Mouse (Mus musculus) adrenal gland, adult 8-10 months (tissue): ENCODE data around the gene Slc9a7. TPM values are rescaled to one million over a fixed set of nuclear protein-coding genes. Genes with fewer than 3 reads are reported as not detected.

Experiments
- DNase-seq: peaks from one replicate; pipeline ENCODE4 v3.0.0; 2022
- total RNA-seq, 4 experiments: library from RNA; stranded (reverse); gene quantifications; 2 replicates each; pipeline ENCODE4 v1.2.4; 2022

The Slc9a7 gene
- total RNA-seq, 4 experiments from 2014 or later: 22.2 to 62.4 (median 40.4) TPM

GRCm38 (mm10) chrX:20157519-20157918 lies 134.1 kb downstream of the Slc9a7 start:
- no peak for DNase-seq

DNA sequence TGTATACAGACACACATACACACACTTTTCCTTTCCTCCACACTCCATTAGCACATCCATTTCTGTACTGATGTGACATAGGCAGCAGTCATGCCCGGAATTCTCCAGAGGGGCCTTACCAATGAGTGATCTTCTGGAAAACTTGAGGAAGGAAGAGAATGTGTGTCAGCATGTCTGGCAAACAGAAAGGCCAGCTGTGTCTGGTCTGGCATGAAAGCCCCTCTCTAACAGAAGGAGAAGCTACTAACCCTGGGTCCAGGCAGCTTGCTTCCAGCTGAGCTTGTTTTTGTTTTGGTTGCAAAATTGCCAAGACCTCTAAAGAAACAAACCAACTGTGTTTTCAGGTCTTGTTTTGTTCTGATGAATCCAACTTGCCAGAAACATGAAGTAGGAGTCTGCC lies 162.1 kb downstream of the Slc9a7 start:
- DNase-seq: no peak

DNA sequence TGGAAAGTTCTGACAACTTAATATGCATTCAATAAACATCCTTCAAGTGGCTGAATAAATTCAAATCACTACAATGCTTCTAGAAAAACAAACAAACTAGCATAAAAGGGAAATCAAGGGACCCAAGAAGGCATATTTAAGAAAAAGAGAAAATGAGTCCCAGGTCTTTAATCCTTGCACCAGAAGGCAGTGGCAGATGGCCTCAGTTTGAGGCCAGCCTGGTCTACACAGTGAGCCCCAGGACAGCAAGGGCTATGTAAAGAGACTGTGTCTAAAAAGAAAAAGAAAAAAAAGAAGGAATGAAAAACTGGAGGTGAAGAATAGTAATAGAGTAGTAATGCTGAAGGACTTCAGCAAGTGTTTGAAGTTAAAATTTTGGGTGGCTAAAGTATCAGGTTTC lies 162.7 kb downstream of the Slc9a7 start:
- no peak for DNase-seq

GRCm38 (mm10) chrX:20125481-20125880 lies 166.1 kb downstream of the Slc9a7 start:
- no peak for DNase-seq

DNA sequence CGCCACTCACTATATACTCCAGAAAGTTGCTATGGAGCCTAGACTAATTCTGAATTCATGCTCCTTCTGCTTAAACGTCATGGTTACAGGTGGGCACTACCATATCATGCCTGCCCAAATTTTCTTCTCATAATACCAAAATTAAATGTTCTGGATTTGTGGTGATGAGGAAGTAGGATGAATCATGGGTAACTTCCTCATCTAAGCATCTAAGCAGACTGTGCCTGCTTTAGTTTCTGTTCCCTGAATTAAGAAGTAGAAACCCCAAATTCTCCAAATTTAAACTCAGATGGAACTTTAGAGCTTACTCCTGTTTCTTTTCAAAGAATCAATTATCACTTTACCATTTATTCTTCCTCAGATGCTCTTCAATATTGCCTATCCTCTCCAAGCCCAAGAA lies 173.9 kb downstream of the Slc9a7 start:
- DNase-seq: no peak

DNA sequence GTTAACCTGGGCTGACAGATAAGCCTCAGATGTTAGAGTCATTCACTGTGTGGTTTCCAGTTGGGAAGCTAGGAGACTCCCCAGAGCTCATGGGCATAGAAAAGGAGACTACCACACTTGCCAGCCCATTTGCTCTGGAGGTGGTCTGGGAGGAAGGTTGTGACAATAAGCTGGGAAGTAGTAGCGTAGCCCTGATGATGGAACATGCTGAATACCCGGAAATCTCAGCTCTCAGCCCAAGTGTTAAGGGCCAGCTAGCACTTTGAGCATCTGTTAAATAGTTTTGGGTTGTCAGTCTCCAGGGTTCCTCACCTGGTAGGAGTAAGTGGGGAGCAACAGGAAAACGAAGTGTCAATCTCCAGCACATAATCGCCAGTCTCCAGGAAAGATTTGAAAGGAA lies 221.4 kb downstream of the Slc9a7 start:
- no peak for DNase-seq

- DNase-seq: no peak
These were observed 225.0 kb downstream of the Slc9a7 start for GRCm38 (mm10) chrX:20066636-20067035.

DNA sequence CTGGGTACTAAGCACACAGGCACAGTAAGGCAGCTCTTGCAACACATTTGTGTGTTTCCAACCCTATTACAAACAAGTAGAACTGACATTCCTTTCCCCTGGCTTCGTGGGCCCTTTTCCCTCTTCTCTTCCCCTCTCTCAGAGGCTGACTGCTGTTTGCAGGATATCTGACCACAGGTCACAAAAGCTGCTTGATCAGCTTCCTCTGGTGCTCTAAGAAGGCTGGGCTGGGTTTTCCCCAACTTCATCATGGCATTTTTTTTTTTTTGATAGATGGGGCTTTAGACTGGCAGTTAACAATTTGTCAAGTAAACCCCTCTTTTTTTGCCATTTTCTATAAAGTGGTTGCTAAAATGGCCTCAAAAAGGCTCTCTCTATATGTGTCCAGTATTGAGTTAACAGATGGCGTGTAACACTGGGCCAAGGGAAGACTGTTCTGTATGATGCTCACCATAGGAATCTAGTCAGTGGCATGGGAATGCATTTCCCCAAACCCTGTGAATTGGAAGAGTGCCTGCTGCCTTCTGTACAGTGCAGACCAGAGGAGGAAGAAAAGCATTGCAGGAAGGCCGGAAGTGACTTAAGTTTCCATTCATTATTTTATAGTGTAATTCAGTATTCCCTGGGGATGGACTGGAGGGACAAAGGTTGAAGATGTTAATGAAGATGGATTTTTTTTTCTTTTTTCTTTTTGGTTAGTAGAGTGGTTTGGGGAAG lies 229.7 kb downstream of the Slc9a7 start:
- DNase-seq: no peak

GRCm38 (mm10) chrX:20060769-20061315 lies 230.8 kb downstream of the Slc9a7 start:
- DNase-seq: no peak

GRCm38 (mm10) chrX:20060096-20060768 lies 231.4 kb downstream of the Slc9a7 start:
- DNase-seq: peak; percentile 1

DNA sequence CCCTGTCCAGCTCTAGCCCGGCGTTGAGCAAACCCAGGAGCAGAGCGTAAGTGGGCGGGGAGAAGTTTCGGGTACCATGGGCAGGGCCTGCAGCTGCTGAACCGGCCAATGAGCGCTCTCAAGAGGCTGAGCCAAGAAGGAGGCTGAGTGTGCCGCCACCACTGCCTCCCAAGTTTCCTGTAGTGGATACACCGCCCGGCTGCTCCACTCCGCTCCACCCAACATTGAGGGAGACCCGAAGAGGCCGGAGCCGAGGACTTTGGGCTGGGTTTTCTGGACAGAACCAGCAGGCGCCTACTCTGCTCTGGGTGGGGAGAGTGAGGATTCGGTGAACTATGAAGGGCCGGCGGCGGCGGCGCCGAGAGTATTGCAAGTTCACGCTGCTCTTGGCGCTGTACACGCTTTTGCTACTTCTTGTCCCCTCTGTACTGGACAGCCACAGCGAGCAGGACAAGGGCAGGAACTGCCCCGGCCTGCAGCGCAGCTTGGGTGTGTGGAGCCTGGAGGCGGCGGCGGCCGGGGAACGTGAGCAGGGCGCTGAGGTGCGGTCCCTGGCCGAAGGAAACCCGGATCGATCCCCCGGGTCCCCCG lies 232.1 kb downstream of the Slc9a7 start, which contains the start of gene Chst7:
Gene Chst7 (plus strand): TSS at position 180 of the 591 bp plus-strand sequence.
- DNase-seq: peak; percentile 63

Other genes with a start within 250 kb of the Slc9a7 start
- gene Chst7, start 232.2 kb downstream of the Slc9a7 start, total RNA-seq: 1 to 10 TPM in 3 of 4 experiments, under 1 TPM in 1; 0.94 to 1.6 (median 1.4) TPM
- gene Rp2, start 72.7 kb upstream of the Slc9a7 start, total RNA-seq: 10 to 100 TPM; 15.4 to 22.1 (median 17.9) TPM
- gene Jade3, start 133.9 kb upstream of the Slc9a7 start, total RNA-seq: 1 to 10 TPM; 5.3 to 8.2 (median 6.4) TPM